Mouse (Mus musculus) megakaryocyte, embryonic 14.5 days (primary cell): ENCODE measurements at regions not wholly inside any gene's neighbourhood (a gene's known extent, or its start where the extent isn't known, plus 50 kb on each side); places are given as distances from the start of the nearest gene placed in this dataset.

Experiments
- H3K27me3 ChIP-seq: replicated peaks from 2 replicates; pipeline ENCODE3; 2012; ENCODE audit warnings: inconsistent platforms
- H3K36me3 ChIP-seq: replicated peaks from 2 replicates; pipeline ENCODE3; 2012; ENCODE audit warnings: low read length, inconsistent platforms, mixed read lengths
- H3K4me1 ChIP-seq: 2 replicates; pipeline ENCODE4 v1.6.1; 2012; ENCODE audit warnings: inconsistent platforms
- H3K4me3 ChIP-seq: replicated peaks from 2 replicates; pipeline ENCODE3; 2012; ENCODE audit warnings: moderate library complexity, mild to moderate bottlenecking, inconsistent platforms
- H3K9me3 ChIP-seq: 2 replicates; pipeline ENCODE4 v1.6.1; 2012; ENCODE audit warnings: inconsistent platforms
- FLI1 ChIP-seq: IDR thresholded peaks from 2 replicates; pipeline ENCODE4 v1.6.1; 2012; ENCODE audit warnings: low read length, inconsistent platforms, mixed read lengths
- GATA1 ChIP-seq: IDR thresholded peaks from 3 replicates; pipeline ENCODE4 v1.6.1; 2012; ENCODE audit warnings: mixed read lengths, low read length, inconsistent platforms, borderline replicate concordance

- no peaks in the 10 kb centered on the region for H3K4me1 ChIP-seq
- TF ChIP-seq FLI1 (no peak), GATA1 (no peak)
- peaks cover 17% of the 10 kb centered on the region for H3K9me3 ChIP-seq
- H3K36me3 ChIP-seq: no peaks in the 10 kb centered on the region
- H3K27me3 ChIP-seq: no peaks in the 10 kb centered on the region
- H3K4me3 ChIP-seq: no peak overlapping the region
Observed at GRCm38 (mm10) chr1:88847333-88848091, 145.5 kb upstream of the Arl4c start.

- TF ChIP-seq FLI1: no peak
- TF ChIP-seq GATA1: no peak
- Histone ChIP-seq H3K9me3 (peaks cover 14% of the 10 kb centered on the region), H3K4me3 (no peak overlapping the region), H3K36me3 (no peaks in the 10 kb centered on the region), H3K4me1 (no peaks in the 10 kb centered on the region), H3K27me3 (no peaks in the 10 kb centered on the region)
Observed at GRCm38 (mm10) chr1:88848246-88848645, 146.2 kb upstream of the Arl4c start.

- no peaks in the 10 kb centered on the region for H3K4me1 ChIP-seq
- no peak for TF ChIP-seq GATA1
- no peak for TF ChIP-seq FLI1
- no peaks in the 10 kb centered on the region for H3K36me3 ChIP-seq
- no peak overlapping the region for H3K4me3 ChIP-seq
- no peaks in the 10 kb centered on the region for H3K27me3 ChIP-seq
- H3K9me3 ChIP-seq: peaks cover 7% of the 10 kb centered on the region; the same call in 1 of the 2 replicates
Observed at GRCm38 (mm10) chr1:88849421-88849820, 147.4 kb upstream of the Arl4c start.

GRCm38 (mm10) chr1:88851931-88852330 is 149.9 kb upstream of the Arl4c start:
- Histone ChIP-seq H3K9me3 (peaks cover 7% of the 10 kb centered on the region; the same call in 1 of the 2 replicates), H3K27me3 (no peaks in the 10 kb centered on the region), H3K36me3 (no peaks in the 10 kb centered on the region), H3K4me1 (no peaks in the 10 kb centered on the region), H3K4me3 (no peak overlapping the region)
- no peak for TF ChIP-seq FLI1
- TF ChIP-seq GATA1: no peak

GRCm38 (mm10) chr1:88860871-88861589 is 159.0 kb upstream of the Arl4c start:
- Histone ChIP-seq H3K4me1 (no peaks in the 10 kb centered on the region), H3K9me3 (no peaks in the 10 kb centered on the region), H3K4me3 (no peak overlapping the region), H3K36me3 (no peaks in the 10 kb centered on the region), H3K27me3 (no peaks in the 10 kb centered on the region)
- TF ChIP-seq GATA1 (no peak), FLI1 (no peak)

GRCm38 (mm10) chr1:88861590-88861935 is 159.5 kb upstream of the Arl4c start:
- H3K36me3 ChIP-seq: no peaks in the 10 kb centered on the region
- no peak for TF ChIP-seq GATA1
- TF ChIP-seq FLI1: no peak
- H3K4me1 ChIP-seq: no peaks in the 10 kb centered on the region
- H3K4me3 ChIP-seq: no peak overlapping the region
- H3K9me3 ChIP-seq: no peaks in the 10 kb centered on the region
- no peaks in the 10 kb centered on the region for H3K27me3 ChIP-seq

GRCm38 (mm10) chr1:88865436-88865835 is 163.4 kb upstream of the Arl4c start:
- Histone ChIP-seq H3K9me3 (peaks cover 5% of the 10 kb centered on the region; the same call in 1 of the 2 replicates), H3K36me3 (no peaks in the 10 kb centered on the region), H3K4me1 (no peaks in the 10 kb centered on the region), H3K4me3 (no peak overlapping the region), H3K27me3 (no peaks in the 10 kb centered on the region)
- TF ChIP-seq GATA1 (no peak), FLI1 (no peak)

GRCm38 (mm10) chr1:88866571-88866970 is 164.6 kb upstream of the Arl4c start:
- H3K27me3 ChIP-seq: no peaks in the 10 kb centered on the region
- TF ChIP-seq FLI1 (no peak), GATA1 (no peak)
- peaks cover 16% of the 10 kb centered on the region for H3K9me3 ChIP-seq
- no peak overlapping the region for H3K4me3 ChIP-seq
- H3K36me3 ChIP-seq: no peaks in the 10 kb centered on the region
- H3K4me1 ChIP-seq: no peaks in the 10 kb centered on the region

- Histone ChIP-seq H3K4me3 (no peak overlapping the region), H3K36me3 (no peaks in the 10 kb centered on the region), H3K4me1 (no peaks in the 10 kb centered on the region), H3K9me3 (peaks cover 20% of the 10 kb centered on the region), H3K27me3 (no peaks in the 10 kb centered on the region)
- TF ChIP-seq FLI1 (no peak), GATA1 (no peak)
Observed at GRCm38 (mm10) chr1:88867138-88867537, 165.1 kb upstream of the Arl4c start.

GRCm38 (mm10) chr1:88869885-88870284 is 167.9 kb upstream of the Arl4c start:
- no peaks in the 10 kb centered on the region for H3K4me1 ChIP-seq
- no peak overlapping the region for H3K4me3 ChIP-seq
- H3K36me3 ChIP-seq: no peaks in the 10 kb centered on the region
- no peak for TF ChIP-seq FLI1
- no peak for TF ChIP-seq GATA1
- no peaks in the 10 kb centered on the region for H3K27me3 ChIP-seq
- H3K9me3 ChIP-seq: peaks cover 41% of the 10 kb centered on the region

GRCm38 (mm10) chr1:88875356-88875755 is 173.3 kb upstream of the Arl4c start:
- Histone ChIP-seq H3K9me3 (peaks cover 36% of the 10 kb centered on the region), H3K27me3 (no peaks in the 10 kb centered on the region), H3K36me3 (no peaks in the 10 kb centered on the region), H3K4me3 (no peak overlapping the region), H3K4me1 (no peaks in the 10 kb centered on the region)
- TF ChIP-seq FLI1 (no peak), GATA1 (no peak)
